Mouse (Mus musculus) kidney, embryonic 14.5 days (tissue): Measurements from ENCODE around the gene Fam222b. TPM values are rescaled to one million over a fixed set of nuclear protein-coding genes. Genes with fewer than 3 reads are reported as not detected.

Experiments used
- ATAC-seq: fragments of 200-750 bp; cut with Nextera tagmentation; 2 replicates; pipeline ENCODE4 v1.8.0; 2017; ENCODE audit warnings: moderate number of reproducible peaks, mild to moderate bottlenecking, moderate TSS enrichment, moderate library complexity; ENCODE audit not compliant: low FRiP score, low TSS enrichment
- H3K27ac ChIP-seq: fragments of 300-500 bp; sonication (generic); 2 replicates; pipeline ENCODE4 v1.5.1; 2014; ENCODE audit warnings: low read depth, mild to moderate bottlenecking, low read length, moderate library complexity, mixed read lengths
- H3K27me3 ChIP-seq: fragments of 300-500 bp; sonication (generic); 2 replicates; pipeline ENCODE4 v1.6.1; 2014; ENCODE audit warnings: mild to moderate bottlenecking, low read length; ENCODE audit not compliant: control insufficient read depth, insufficient read depth
- H3K36me3 ChIP-seq: fragments of 300-500 bp; sonication (generic); 2 replicates; pipeline ENCODE4 v1.6.1; 2014; ENCODE audit warnings: low read length, mixed read lengths; ENCODE audit not compliant: control insufficient read depth, insufficient read depth
- H3K4me1 ChIP-seq: fragments of 300-500 bp; sonication (generic); 2 replicates; pipeline ENCODE4 v1.6.1; 2014; ENCODE audit warnings: low read length, mixed read lengths; ENCODE audit not compliant: control insufficient read depth, insufficient read depth
- H3K4me2 ChIP-seq: fragments of 300-500 bp; sonication (generic); replicated peaks from 2 replicates; pipeline ENCODE4 v1.6.1; 2014; ENCODE audit warnings: low read depth, mild to moderate bottlenecking, low read length
- H3K4me3 ChIP-seq: fragments of 300-500 bp; sonication (generic); 2 replicates; pipeline ENCODE4 v1.5.1; 2014; ENCODE audit warnings: mild to moderate bottlenecking, low read length
- H3K9ac ChIP-seq: fragments of 300-500 bp; sonication (generic); 2 replicates; pipeline ENCODE4 v1.6.1; 2014; ENCODE audit warnings: low read depth, mild to moderate bottlenecking, low read length, moderate library complexity
- H3K9me3 ChIP-seq: fragments of 300-500 bp; sonication (generic); 2 replicates; pipeline ENCODE4 v1.6.1; 2016; ENCODE audit warnings: low read length; ENCODE audit not compliant: control insufficient read depth
- WGBS: fragments of 180-500 bp; shearing (Covaris S2); extraction: QIAGEN DNeasy Blood & Tissue Kit; methylation state at CpG from one replicate; pipeline ENCODE4 v1.1.7; 2014; 5-methylcytosine and 5-hydroxymethylcytosine counted together
- polyA plus RNA-seq: library from polyadenylated mRNA; unstranded; fragments of >200 nt; fragmentation: Nextera tagmentation; extraction: Ambion mirVana; gene quantifications from 2 replicates; pipeline ENCODE4 v1.2.1, GENCODE M21; 2014

The Fam222b gene
- polyA plus RNA-seq, 1 experiment from 2014 or later = 16.9 TPM

GRCm38 (mm10) chr11:78166640-78167039, 72.2 kb downstream of the Fam222b start:
- no peak for ATAC-seq
- Histone ChIP-seq H3K27me3 (no peaks in the 10 kb centered on the region), H3K36me3 (peaks cover 9% of the 10 kb centered on the region), H3K9me3 (no peaks in the 10 kb centered on the region), H3K27ac (peak overlapping the region; percentile 89; the same call in 1 of the 2 replicates), H3K4me3 (no peak overlapping the region), H3K9ac (peak overlapping the region; percentile 4; the same call in 1 of the 2 replicates), H3K4me2 (no peak overlapping the region), H3K4me1 (peaks cover 34% of the 10 kb centered on the region)
- WGBS = 73% methylated on average over 6 of the region's 6 CpGs

GRCm38 (mm10) chr11:78167257-78167959, 72.9 kb downstream of the Fam222b start:
- ATAC-seq = no peak
- peaks cover 26% of the 10 kb centered on the region for H3K4me1 ChIP-seq
- H3K9me3 ChIP-seq = no peaks in the 10 kb centered on the region
- peaks cover 3% of the 10 kb centered on the region; the same call in 1 of the 2 replicates for H3K36me3 ChIP-seq
- no peak overlapping the region for H3K4me3 ChIP-seq
- no peak overlapping the region for H3K9ac ChIP-seq
- H3K27me3 ChIP-seq = no peaks in the 10 kb centered on the region
- WGBS = 93% methylated on average over 14 of the region's 14 CpGs
- no peak overlapping the region for H3K4me2 ChIP-seq
- H3K27ac ChIP-seq = no peak overlapping the region

GRCm38 (mm10) chr11:78168541-78169468, 74.3 kb downstream of the Fam222b start:
- no peak for ATAC-seq
- 0 out of 2 replicates have a peak overlapping the region, but pooled peaks have one; percentile 2 for H3K4me3 ChIP-seq
- H3K4me2 ChIP-seq = no peak overlapping the region
- no peaks in the 10 kb centered on the region for H3K9me3 ChIP-seq
- peaks cover 5% of the 10 kb centered on the region; the same call in 1 of the 2 replicates for H3K36me3 ChIP-seq
- no peaks in the 10 kb centered on the region for H3K27me3 ChIP-seq
- WGBS = 63% methylated on average over 19 of the region's 19 CpGs
- H3K27ac ChIP-seq = 0 out of 2 replicates have a peak overlapping the region, but pooled peaks have one; percentile 7
- no peak overlapping the region for H3K9ac ChIP-seq
- peaks cover 14% of the 10 kb centered on the region for H3K4me1 ChIP-seq

GRCm38 (mm10) chr11:78170306-78170705, 75.8 kb downstream of the Fam222b start:
- Histone ChIP-seq H3K27ac (no peak overlapping the region), H3K9me3 (no peaks in the 10 kb centered on the region), H3K27me3 (no peaks in the 10 kb centered on the region), H3K4me2 (no peak overlapping the region), H3K4me1 (peaks cover 14% of the 10 kb centered on the region), H3K4me3 (no peak overlapping the region), H3K9ac (no peak overlapping the region), H3K36me3 (peaks cover 5% of the 10 kb centered on the region; the same call in 1 of the 2 replicates)
- WGBS = 78% methylated on average over 15 of the region's 15 CpGs
- ATAC-seq = no peak

GRCm38 (mm10) chr11:78171328-78171727, 76.9 kb downstream of the Fam222b start:
- Histone ChIP-seq H3K9me3 (no peaks in the 10 kb centered on the region), H3K4me3 (no peak overlapping the region), H3K27ac (no peak overlapping the region), H3K4me1 (peaks cover 7% of the 10 kb centered on the region), H3K36me3 (peaks cover 5% of the 10 kb centered on the region; the same call in 1 of the 2 replicates), H3K27me3 (no peaks in the 10 kb centered on the region), H3K4me2 (no peak overlapping the region), H3K9ac (no peak overlapping the region)
- 82% methylated on average over 4 of the region's 4 CpGs for WGBS
- no peak for ATAC-seq

- Histone ChIP-seq H3K9me3 (no peaks in the 10 kb centered on the region), H3K4me2 (no peak overlapping the region), H3K4me1 (peaks cover 3% of the 10 kb centered on the region; the same call in 1 of the 2 replicates), H3K27me3 (no peaks in the 10 kb centered on the region), H3K4me3 (no peak overlapping the region), H3K27ac (no peak overlapping the region), H3K36me3 (peaks cover 5% of the 10 kb centered on the region; the same call in 1 of the 2 replicates), H3K9ac (no peak overlapping the region)
- ATAC-seq = no peak
- 89% methylated on average over 16 of the region's 16 CpGs for WGBS
These were observed 77.7 kb downstream of the Fam222b start for GRCm38 (mm10) chr11:78172034-78172747.

GRCm38 (mm10) chr11:78172748-78173383, 78.4 kb downstream of the Fam222b start:
- Histone ChIP-seq H3K27me3 (no peaks in the 10 kb centered on the region), H3K36me3 (peaks cover 5% of the 10 kb centered on the region; the same call in 1 of the 2 replicates), H3K9me3 (no peaks in the 10 kb centered on the region), H3K4me2 (no peak overlapping the region), H3K4me3 (no peak overlapping the region), H3K4me1 (peaks cover 3% of the 10 kb centered on the region; the same call in 1 of the 2 replicates), H3K27ac (no peak overlapping the region), H3K9ac (no peak overlapping the region)
- no peak for ATAC-seq
- 85% methylated on average over 19 of the region's 19 CpGs for WGBS

GRCm38 (mm10) chr11:78174506-78174905, 80.0 kb downstream of the Fam222b start:
- H3K4me3 ChIP-seq = no peak overlapping the region
- H3K27ac ChIP-seq = no peak overlapping the region
- no peak overlapping the region for H3K9ac ChIP-seq
- H3K4me1 ChIP-seq = peaks cover 4% of the 10 kb centered on the region
- peaks cover 8% of the 10 kb centered on the region; the same call in 1 of the 2 replicates for H3K36me3 ChIP-seq
- H3K9me3 ChIP-seq = no peaks in the 10 kb centered on the region
- H3K27me3 ChIP-seq = no peaks in the 10 kb centered on the region
- no peak overlapping the region for H3K4me2 ChIP-seq
- ATAC-seq = no peak
- WGBS = 91% methylated on average over 3 of the region's 3 CpGs
